Mouse (Mus musculus) small intestine, adult 2 months (tissue): ENCODE measurements around the gene Ccdc130. TPM values are rescaled to one million over a fixed set of nuclear protein-coding genes. Genes with fewer than 3 reads are reported as not detected.
"Not testable (repeated sequence)": the region's sequence is repeated elsewhere in the genome, so short reads cannot be mapped to it uniquely, and the experiment has no call there.

ENCODE experiments used
- H3K27ac ChIP-seq: fragments of 200-500 bp; 2 replicates; pipeline ENCODE4 v1.5.1; 2012; ENCODE audit warnings: low read depth, low read length, control low read depth, inconsistent platforms; ENCODE audit not compliant: insufficient read depth
- H3K27me3 ChIP-seq: fragments of 200-500 bp; 2 replicates; pipeline ENCODE4 v1.6.1; 2012; ENCODE audit warnings: mild to moderate bottlenecking, moderate library complexity, low read length, inconsistent platforms; ENCODE audit not compliant: control insufficient read depth, insufficient read depth
- H3K36me3 ChIP-seq: fragments of 200-500 bp; 2 replicates; pipeline ENCODE4 v1.6.1; 2012; ENCODE audit warnings: mild to moderate bottlenecking, low read length, control low read depth, inconsistent platforms; ENCODE audit not compliant: control insufficient read depth, insufficient read depth
- H3K4me1 ChIP-seq: fragments of 200-500 bp; 2 replicates; pipeline ENCODE4 v1.6.1; 2012; ENCODE audit warnings: low read length, inconsistent platforms, mixed read lengths; ENCODE audit not compliant: control insufficient read depth, insufficient read depth, insufficient read length
- H3K4me3 ChIP-seq: fragments of 200-500 bp; 2 replicates; pipeline ENCODE4 v1.5.1; 2012; ENCODE audit warnings: low read depth, mild to moderate bottlenecking, control low read depth, inconsistent platforms, low read length, moderate library complexity
- CTCF ChIP-seq: fragments of 200-500 bp; IDR thresholded peaks from 2 replicates; pipeline ENCODE4 v1.5.1; 2012; ENCODE audit warnings: low read depth, mild to moderate bottlenecking, control low read depth, inconsistent platforms, low read length, moderate library complexity, mixed read lengths; ENCODE audit not compliant: insufficient replicate concordance, insufficient read length; ENCODE audit errors: extremely low read depth
- POLR2A ChIP-seq: fragments of 200-500 bp; IDR thresholded peaks from 2 replicates; pipeline ENCODE4 v1.6.1; 2012; ENCODE audit warnings: low read depth, mild to moderate bottlenecking, control low read depth, inconsistent platforms, low read length, moderate library complexity
- WGBS: fragments of 180-500 bp; shearing (Covaris S2); methylation state at CpG from one replicate; pipeline ENCODE4 v1.1.7; 2018; 5-methylcytosine and 5-hydroxymethylcytosine counted together
- polyA plus RNA-seq: library from polyadenylated mRNA; depleted of rRNA; stranded (reverse); fragments of >200 nt; gene quantifications from 2 replicates; pipeline ENCODE4 v1.2.3, GENCODE M21; 2012

Ccdc130 gene
- polyA plus RNA-seq, 1 experiment, result 37.3 TPM

DNA sequence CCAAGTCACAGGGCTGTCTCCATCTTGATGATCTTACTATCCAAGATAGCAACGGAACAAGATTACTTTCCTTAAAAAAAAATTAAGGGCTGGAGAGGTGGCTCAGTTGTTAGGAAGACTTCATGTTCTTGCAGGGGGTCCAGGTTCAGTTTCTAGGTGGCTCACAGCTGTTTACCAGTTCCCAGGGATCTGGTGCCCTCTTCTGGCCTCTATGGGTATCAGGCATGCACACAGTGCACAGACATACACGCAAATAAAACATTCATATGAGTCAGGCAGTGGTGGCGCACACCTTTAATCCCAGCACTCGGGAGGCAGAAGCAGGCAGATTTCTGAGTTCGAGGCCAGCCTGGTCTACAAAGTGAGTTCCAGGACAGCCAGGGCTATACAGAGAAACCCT, 15.5 kb upstream of the Ccdc130 start:
- H3K4me3 ChIP-seq, H3K27ac ChIP-seq, H3K27me3 ChIP-seq, H3K4me1 ChIP-seq, H3K36me3 ChIP-seq: not testable (repeated sequence)
- 52% methylated on average over 5 of the region's 5 CpGs for WGBS
- TF ChIP-seq CTCF, result peak; percentile 56; the same call in 1 of the 2 replicates

DNA sequence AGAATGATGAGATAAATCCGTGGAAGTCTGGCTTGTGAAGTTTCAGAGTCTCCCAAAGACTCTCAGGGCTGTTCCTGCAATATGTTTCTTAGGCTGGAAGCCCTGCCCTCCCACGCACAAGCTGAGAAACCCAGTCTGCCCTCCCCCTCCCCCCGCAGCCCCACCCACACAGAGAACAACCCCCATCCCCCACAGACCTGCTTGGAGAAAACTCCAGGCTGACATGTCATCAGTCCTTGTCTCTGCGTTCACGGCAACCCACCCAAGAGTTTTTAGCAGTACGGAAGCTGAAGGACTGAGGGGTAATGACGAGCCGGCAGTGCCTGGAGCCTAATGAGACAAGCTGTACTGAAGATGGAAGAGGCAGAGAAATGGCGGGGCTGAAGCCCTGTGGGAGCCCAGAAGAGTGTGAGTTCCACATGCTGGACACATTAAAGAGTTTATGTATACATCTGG, 14.5 kb upstream of the Ccdc130 start:
- Histone ChIP-seq H3K4me3 (peak overlapping the region; percentile 39), H3K27ac (peak overlapping the region; percentile 58)

DNA sequence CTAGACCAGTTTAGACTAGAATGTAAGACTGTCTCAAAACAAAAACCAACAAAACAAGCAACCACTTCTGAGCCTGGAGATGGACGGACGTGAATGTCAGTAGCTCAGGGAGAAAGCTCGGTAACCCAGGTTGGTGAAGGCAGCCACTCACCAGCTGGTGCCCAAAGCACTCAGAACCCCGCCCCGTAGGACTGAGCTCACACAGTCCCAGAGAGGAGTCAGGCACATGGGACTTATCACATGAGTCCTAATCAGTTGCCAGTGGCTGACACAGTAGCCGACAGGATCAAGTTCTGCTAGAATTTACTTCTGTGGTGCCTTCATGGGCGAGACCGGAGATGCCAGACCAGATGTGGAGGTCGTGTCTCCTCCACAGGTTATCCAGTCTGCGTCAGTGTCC, 10.6 kb upstream of the Ccdc130 start:
- H3K27me3 ChIP-seq, result no peaks in the 10 kb centered on the region
- H3K4me3 ChIP-seq, result no peak overlapping the region
- TF ChIP-seq CTCF, result no peak
- 57% methylated on average over 10 of the region's 10 CpGs for WGBS
- no peak overlapping the region for H3K27ac ChIP-seq
- no peaks in the 10 kb centered on the region for H3K4me1 ChIP-seq
- H3K36me3 ChIP-seq, result no peaks in the 10 kb centered on the region

More for the DNA sequence above, 14.5 kb upstream of the Ccdc130 start:
- 23% methylated on average over 9 of the region's 9 CpGs for WGBS
- Histone ChIP-seq H3K36me3 (no peaks in the 10 kb centered on the region), H3K4me1 (no peaks in the 10 kb centered on the region), H3K27me3 (no peaks in the 10 kb centered on the region)
- no peak for TF ChIP-seq CTCF
- no peak for TF ChIP-seq POLR2A

DNA sequence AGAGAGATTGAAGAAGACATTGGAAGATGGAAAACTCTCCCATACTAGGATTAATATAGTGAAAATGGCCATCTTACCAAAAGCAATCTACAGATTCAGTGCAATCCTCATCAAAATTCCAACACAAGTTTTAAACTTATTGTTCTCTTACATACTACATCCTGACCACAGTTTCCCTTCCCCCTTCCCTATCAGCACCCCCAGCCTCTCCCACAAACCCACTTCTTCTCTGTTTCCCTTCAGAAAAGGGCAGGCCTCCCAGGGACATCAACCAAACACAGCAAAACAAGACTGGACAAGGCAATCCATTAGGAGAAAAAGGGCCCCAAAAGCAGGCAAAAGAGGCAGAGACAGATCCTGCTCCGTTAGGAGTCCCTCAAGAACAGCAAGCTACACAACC, 6.3 kb upstream of the Ccdc130 start:
- 68% methylated on average over 1 of the region's 1 CpGs for WGBS
- Histone ChIP-seq H3K4me1 (no peaks in the 10 kb centered on the region), H3K4me3 (no peak overlapping the region), H3K36me3 (no peaks in the 10 kb centered on the region), H3K27me3 (no peaks in the 10 kb centered on the region), H3K27ac (no peak overlapping the region)
- TF ChIP-seq CTCF (no peak), POLR2A (no peak)

DNA sequence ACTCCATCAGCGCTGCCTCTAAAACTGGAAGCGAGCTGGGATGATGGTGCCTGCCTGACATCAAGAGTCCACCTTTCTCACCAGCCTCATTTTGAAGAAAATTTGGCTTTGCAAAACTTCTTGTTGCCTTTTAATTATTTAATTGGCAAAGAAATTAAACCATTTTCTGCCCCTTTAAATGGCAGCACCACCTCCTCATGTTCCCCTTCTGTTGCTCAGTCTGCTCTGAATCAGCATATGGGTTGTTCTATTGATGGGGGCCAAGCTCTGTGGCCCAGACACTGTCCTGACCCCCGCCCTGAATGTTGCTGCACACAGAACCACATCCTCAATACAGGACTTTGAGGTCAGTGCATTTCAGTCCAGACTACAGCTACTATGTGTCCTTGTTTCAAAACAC, 3.8 kb upstream of the Ccdc130 start:
- Histone ChIP-seq H3K27me3 (no peaks in the 10 kb centered on the region), H3K4me1 (peaks cover 3% of the 10 kb centered on the region), H3K27ac (no peak overlapping the region), H3K36me3 (no peaks in the 10 kb centered on the region), H3K4me3 (no peak overlapping the region)
- 79% methylated on average over 3 of the region's 3 CpGs for WGBS
- no peak for TF ChIP-seq POLR2A
- TF ChIP-seq CTCF, result no peak

DNA sequence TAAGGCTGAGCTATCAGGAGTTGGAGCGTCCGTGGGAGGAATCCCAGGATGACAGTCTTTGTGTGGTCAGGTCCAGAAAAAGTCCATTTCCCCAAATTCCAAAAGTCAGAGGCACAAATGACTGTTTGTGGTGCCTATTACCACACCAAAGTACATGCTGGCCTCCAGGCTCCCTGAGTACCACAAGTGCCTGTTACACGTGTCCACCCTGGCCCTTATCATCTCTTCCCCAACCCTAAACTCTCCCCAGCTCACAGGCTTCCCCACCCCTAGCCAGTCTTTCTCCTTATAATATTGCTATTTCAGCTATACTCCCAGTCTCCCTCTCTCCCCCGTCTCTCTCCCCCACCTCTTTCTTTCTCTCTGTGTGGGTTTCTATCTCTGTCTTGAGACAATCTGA, 2.1 kb upstream of the Ccdc130 start:
- 85% methylated on average over 4 of the region's 4 CpGs for WGBS
- H3K27ac ChIP-seq, result no peak overlapping the region
- H3K4me3 ChIP-seq, result no peak overlapping the region
- H3K4me1 ChIP-seq, result peaks cover 3% of the 10 kb centered on the region
- TF ChIP-seq CTCF (no peak), POLR2A (no peak)
- H3K36me3 ChIP-seq, result no peaks in the 10 kb centered on the region
- H3K27me3 ChIP-seq, result no peaks in the 10 kb centered on the region

DNA sequence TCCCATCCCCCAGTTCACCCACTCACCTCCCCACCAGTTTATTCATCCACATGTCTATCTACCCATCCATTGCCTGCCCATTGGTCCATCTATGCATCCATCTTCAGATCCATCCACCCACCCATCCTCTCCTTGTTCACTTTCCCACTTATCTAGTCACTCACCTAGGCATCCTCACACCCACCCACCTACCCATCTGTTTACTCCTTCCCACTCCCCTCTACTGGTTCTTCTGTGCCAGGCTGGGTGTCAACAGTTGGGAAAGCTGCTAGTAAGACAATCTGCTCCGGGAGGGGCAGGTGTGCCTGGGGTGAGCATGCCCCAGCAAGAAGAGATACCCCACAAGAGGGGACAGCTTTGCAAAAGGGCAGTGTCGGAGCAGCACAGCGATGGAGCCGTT, 9.1 kb downstream of the Ccdc130 start:
- H3K27me3 ChIP-seq, result no peaks in the 10 kb centered on the region
- 92% methylated on average over 4 of the region's 4 CpGs for WGBS
- H3K27ac ChIP-seq, result no peak overlapping the region
- TF ChIP-seq CTCF (no peak), POLR2A (no peak)
- no peak overlapping the region for H3K4me3 ChIP-seq
- peaks cover 47% of the 10 kb centered on the region for H3K36me3 ChIP-seq
- H3K4me1 ChIP-seq, result peaks cover 4% of the 10 kb centered on the region
